Comparison of ENCODE assay signal across 19 mouse cellular contexts in the genomic region with DNA sequence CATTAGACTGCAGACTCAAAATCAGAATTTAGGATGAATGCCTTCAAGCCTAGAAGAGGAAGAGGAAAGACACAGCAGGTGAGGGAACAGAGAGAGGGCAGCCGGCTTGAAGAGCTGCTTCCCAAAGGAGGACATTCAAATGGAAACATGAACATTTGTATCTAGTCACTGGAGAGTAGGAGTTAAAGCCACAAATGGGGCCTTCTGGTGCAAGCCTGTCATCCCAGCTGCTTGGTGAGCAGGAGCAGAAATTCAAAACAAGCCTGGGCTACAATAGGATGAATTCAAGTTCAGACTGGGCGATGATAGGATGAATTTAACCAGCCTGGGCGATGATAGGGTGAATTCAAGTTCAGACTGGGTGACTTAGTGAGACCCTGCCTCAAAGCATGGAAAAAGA.
DNase-seq lines count a peak whose midpoint lies in the region; TF ChIP-seq lines count a peak whose summit lies in the region.
"Had no signal": no experiment of that assay in that cellular context is flagged by ENCODE, and none has a peak within 500 bp of the region (broad histone marks: within the 10 kb centered on the region; RNA-seq: fewer than 3 reads in every experiment).

No protein-coding gene starts in this region.

- H3K4me3 ChIP-seq in layer of hippocampus, adult 2 months, result no peak overlapping the region
- H3K4me3 ChIP-seq: embryonic facial prominence, embryonic 10.5 days; erythroblast, embryonic 14.5 days; forebrain, embryonic 10.5 days; gastrocnemius, adult 2 months; heart, embryonic 12.5 days; hindbrain, embryonic 10.5 days had no signal

- H3K27ac ChIP-seq in layer of hippocampus, adult 2 months, result peak overlapping the region; percentile 70
- H3K27ac ChIP-seq: embryonic facial prominence, embryonic 10.5 days; forebrain, embryonic 10.5 days; gastrocnemius, adult 2 months; hindbrain, embryonic 10.5 days; hindbrain, embryonic 14.5 days had no signal

- peak; percentile 62 for DNase-seq in layer of hippocampus, adult 11-12 months (ENCODE audit: low spot score)
- DNase-seq in layer of hippocampus, adult 2 months (ENCODE audit: low spot score in 2 of 2), result peak; percentile 71 to 76
- DNase-seq in layer of hippocampus, postnatal 10 days (ENCODE audit: low spot score in 2 of 2), result peak; percentile 36 to 54
- peak; percentile 5 for DNase-seq in telencephalon, adult 2 months (ENCODE audit: low read depth, low spot score)
- DNase-seq in adrenal gland, adult 18-20 months (ENCODE audit: low spot score in 2 of 2), result no peak
- no peak for DNase-seq in kidney, postnatal 14 days
- no peak for DNase-seq in ovary, postnatal 10 days (ENCODE audit: low spot score)
- DNase-seq: adrenal gland, adult 8-10 months; cerebellum, adult 11-12 months; cerebellum, adult 9-11 months; cerebellum, postnatal 36 days; gastrocnemius, adult 2 months; gastrocnemius, postnatal 25 days had no signal

- no peak for TF ChIP-seq CTCF in layer of hippocampus, adult 2 months (conservative IDR thresholded peaks at IDR 0.05)

Comparison
In these comparisons a context has a peak if more than half of its experiments do, and no peak if none do; other contexts are left out.
1. DNase-seq: peak in layer of hippocampus, adult 11-12 months (single experiment), layer of hippocampus, adult 2 months (2 of 2), layer of hippocampus, postnatal 10 days (2 of 2) and telencephalon, adult 2 months (single experiment); none in adrenal gland, adult 18-20 months (0 of 2), kidney, postnatal 14 days (single experiment) and ovary, postnatal 10 days (single experiment).